Mouse (Mus musculus): ENCODE measurements at regions not wholly inside any gene's neighbourhood (a gene's known extent, or its start where the extent isn't known, plus 50 kb on each side); places are given as distances from the start of the nearest gene placed in this dataset.

GRCm38 (mm10) chr16:92965651-92966050 is 139.7 kb upstream of the Runx1 start:
- TF ChIP-seq CTCF (IDR thresholded peaks at IDR 0.05; ENCODE audit: low read depth) (no peak), EP300 (IDR thresholded peaks at IDR 0.05; ENCODE audit: low read depth) (no peak)
